Mouse (Mus musculus) lung, postnatal 25 days (tissue): Measurements from ENCODE around the gene Tlr9.

Source experiments
- DNase-seq: peaks from one replicate; pipeline ENCODE4 v3.0.0; 2022; ENCODE audit warnings: low spot score

Tlr9 gene

GRCm38 (mm10) chr9:106222261-106222851 is at the start of gene Tlr9:
Tlr9 (plus strand) TSS chr9:106222598.
- DNase-seq: no peak

DNA sequence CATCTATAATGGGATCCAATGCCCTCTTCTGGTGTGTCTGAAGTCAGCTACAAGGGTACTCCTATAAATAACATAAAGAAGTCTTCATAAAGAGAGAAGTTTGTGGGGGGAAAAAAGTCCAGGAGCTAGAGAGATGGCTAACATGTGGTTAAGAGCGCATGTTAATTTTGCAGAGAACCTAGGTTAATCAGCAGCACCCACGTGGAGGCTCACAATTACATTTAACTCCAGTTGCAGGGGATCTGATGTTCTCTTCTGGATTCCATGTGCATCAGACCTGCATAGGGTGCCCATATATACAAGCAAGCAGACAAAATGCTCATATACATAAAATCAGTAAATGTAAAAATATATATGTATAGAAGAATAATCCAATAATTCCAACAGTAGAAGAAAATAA is 49.0 kb upstream of the Tlr9 start:
- DNase-seq: no peak

DNA sequence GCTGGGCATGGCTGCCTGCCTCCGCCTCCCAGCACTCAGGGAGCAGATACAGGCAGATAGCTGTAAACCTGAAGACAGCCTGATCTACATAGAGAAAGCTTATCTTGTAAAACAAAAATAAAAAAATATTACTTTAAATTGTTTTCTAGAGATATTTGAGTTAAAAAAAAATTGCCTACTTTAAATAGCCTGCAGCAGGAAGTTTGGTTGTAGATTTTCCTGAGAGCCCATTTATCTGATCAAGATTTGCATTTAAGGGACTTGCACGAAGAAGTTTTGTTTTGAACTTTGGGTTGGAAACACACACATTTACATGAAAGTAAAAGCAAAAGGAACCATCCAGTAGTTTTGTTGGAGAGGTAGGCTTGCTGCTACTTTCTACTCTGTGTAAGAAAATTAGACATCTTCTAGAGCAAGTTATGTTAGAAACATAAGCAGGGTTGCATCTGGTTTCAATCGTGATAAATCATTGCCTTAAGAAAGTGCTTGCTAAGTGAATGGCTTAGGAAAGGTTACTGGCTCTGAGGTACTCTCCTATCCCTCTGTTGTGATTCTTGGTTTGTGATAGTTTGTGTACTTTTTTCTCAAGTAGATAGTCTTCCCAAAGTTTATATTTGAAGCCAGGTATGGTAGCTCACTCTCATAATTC is 46.7 kb upstream of the Tlr9 start:
- DNase-seq: no peak

- no peak for DNase-seq
Observed at GRCm38 (mm10) chr9:106176769-106177168, 45.6 kb upstream of the Tlr9 start.

- no peak for DNase-seq
Observed at GRCm38 (mm10) chr9:106177799-106178198, 44.6 kb upstream of the Tlr9 start.

DNA sequence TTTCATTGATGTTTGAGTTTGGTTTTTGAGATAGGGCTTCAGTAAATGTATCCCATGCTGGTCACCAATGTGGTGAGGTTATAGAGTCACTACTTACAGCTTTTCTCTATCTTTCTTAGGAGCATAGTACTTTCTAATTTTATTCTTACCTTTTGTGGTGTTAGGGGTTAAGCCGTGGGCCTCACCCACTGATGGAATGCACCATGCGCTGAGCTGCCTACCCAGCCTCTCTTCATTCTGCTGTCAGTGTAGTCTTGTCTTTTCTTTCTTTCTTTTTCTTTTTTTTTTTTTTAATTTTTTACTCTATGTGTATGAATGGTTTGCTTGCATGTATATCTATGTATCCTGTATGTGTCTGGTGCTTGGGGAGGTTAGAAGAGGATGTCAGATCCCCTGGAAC is 42.9 kb upstream of the Tlr9 start:
- DNase-seq: no peak

DNA sequence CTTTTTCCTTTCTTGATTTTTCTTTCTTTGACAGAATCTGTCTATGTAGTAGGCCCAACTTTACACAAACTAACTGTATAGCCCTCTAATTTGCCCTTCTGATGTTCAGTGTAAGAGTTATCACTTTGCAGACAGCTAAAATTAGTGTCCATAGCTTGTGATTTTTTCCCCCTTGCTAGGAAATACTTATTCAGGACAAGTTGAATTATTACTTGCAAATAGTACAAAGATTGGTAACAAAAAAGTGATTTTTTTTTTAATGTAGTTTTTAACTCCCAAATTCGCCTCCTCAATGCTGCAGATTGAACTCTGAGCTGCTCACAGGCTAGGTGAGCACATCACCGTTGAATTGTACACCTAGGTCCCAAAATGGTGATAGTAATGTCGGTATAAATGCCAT is 42.4 kb upstream of the Tlr9 start:
- DNase-seq: no peak

- no peak for DNase-seq
Observed at GRCm38 (mm10) chr9:106182146-106182545, 40.3 kb upstream of the Tlr9 start.

DNA sequence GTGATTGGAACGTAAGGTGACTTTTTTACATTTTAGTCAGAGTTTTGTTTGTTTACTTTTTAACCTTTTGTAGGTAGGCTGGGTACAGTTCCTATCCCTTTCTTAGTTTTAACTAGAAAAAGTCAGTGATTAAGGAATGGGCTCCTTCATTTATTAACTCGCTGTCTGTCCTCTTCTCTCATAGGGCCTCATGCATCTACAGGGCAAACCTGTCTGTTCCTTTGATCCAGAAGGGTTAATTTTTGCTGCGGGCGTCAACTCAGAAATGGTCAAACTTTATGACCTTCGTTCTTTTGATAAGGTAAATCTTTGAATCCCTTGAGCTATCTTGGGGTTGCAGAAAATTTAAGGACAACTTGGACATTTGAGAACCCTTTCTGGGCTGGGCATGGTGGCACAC is 38.4 kb upstream of the Tlr9 start:
- no peak for DNase-seq

- no peak for DNase-seq
Observed at GRCm38 (mm10) chr9:106191355-106191754, 31.0 kb upstream of the Tlr9 start.

GRCm38 (mm10) chr9:106192024-106192423 is 30.4 kb upstream of the Tlr9 start:
- DNase-seq: no peak

DNA sequence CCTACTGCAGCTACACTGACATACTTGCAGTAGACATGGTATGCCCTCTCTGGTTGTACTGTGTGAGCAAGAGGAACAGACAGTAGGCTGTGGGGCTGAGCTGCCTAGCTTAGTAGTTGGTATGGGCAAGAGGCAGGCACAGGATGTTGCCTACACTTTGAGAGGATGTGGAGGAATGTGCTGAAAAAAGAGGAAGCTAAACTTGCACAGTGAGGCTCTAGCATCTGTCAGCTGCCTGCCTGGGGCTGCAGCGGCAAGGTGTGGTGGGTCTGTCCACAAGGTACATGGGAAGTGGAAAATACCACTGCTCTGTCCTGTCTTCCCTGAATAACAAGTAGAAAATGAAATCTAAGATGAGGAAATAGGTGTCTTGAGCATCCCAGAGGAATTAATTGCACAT is 29.4 kb upstream of the Tlr9 start:
- no peak for DNase-seq

DNA sequence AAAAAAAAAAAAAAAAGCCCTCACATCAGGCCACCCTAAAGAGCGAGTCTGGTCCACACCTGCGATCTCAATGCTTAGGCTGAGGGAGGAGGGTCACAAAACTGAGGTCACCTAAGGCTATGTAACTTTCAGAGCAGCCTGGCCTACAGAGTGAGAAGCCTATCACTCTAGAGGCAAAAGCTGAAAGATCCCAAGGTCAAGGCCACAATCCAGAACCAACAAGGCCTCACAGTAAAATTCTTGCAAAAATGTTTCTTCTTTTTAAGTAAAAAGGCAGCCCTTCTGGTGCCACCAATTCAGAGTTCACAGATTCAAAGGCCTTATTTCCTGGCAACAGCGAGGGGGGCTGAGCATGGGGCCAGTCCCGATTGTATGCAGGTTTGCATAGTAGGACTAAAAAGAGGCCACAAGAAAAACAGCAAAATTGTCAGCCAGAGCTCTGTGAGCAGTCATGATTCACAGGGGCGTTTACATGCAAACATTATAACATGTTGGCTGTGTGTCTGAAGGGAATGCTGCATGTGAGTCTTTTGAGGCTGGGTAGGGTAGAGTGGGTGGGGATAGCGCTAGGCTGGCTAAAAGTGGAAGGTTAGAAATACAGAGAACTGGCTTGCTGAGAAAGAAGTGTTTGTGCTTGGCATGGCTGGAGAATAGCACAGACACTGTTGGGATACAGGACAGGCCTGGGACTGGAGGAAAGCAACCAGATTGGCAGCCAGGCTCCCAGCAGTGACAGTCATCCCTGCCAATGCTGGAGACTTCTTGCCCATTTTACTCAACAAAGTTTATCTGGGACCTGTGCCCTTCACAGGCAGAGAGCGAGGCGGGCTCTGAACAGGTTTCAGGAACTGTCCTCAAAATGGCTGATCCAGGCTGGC is 28.2 kb upstream of the Tlr9 start:
- no peak for DNase-seq

DNA sequence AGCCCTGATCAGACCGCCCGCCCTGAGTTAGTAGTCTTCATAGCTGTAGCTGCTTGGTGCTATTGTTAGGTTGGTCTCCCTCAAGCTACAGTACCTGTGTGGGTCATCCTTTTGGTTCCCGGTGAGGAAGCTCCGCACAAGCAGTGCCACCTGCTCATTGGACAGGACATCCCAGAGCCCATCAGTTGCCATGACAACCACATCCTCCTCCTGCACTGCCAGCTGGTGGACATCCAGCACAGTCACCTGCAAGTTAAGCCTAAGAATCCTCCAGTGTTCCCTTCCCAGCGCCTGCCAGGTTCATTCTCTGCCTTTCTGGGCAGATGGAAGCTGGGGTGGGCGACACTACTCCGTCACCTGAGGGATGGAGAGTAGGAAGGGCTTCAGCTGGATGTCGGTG is 26.7 kb upstream of the Tlr9 start:
- no peak for DNase-seq

DNA sequence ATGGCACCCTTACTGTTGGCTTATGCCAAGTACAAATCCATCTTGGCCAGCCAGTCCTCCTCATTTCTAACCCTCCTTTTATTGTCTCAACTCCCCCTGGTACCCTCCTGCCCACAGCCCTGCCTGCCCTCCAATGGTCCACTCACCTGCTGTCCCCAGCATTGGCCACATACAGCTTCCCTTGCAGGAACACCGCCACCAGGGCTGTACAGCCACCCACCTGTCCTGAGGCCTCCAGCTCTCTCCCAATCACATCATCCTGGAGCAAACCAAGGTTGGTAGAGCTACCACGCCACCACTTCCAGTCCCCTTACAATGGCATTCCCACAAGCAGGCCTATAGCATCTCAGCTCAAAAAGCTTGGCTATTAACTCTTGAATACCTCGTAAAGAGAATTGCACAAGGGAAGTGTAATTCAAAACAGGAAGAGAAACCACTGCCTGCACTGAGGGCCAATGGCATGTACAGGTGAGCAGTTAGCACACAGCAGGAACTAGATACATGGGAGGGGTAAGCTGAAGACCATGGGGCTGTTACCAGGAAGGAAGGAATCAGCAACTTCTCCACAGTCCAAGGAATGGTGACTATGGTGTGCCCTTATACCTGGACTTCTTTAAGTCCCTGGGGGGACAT is 25.2 kb upstream of the Tlr9 start:
- no peak for DNase-seq

- no peak for DNase-seq
Observed at GRCm38 (mm10) chr9:106197732-106198131, 24.7 kb upstream of the Tlr9 start.

- DNase-seq: peak; percentile 82
Observed at GRCm38 (mm10) chr9:106198962-106199458, 23.4 kb upstream of the Tlr9 start.

GRCm38 (mm10) chr9:106199535-106200272 is 22.7 kb upstream of the Tlr9 start, which contains the start of gene Ppm1m:
Ppm1m (minus strand) TSS chr9:106199746.
- DNase-seq: no peak

DNA sequence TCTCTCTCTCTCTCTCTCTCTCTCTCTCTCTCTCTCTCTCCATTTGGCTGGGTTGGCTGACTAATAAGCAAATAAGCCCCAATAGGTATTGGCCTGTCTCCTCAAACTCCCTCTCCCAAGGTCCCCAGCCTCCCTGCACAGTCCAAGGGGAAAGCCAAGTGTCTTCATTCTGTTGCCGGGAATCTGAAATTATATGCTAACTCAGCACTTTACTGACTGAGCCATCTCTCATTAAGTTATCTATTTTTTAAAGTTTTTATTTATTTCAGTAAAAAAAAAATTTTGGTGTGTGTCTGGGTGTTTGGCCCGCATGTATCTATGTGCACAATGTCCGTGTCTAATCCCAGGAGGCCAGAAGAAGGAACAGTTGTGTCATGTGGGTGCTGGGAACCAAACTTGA is 20.5 kb upstream of the Tlr9 start:
- no peak for DNase-seq

- DNase-seq: peak; percentile 92
Observed at GRCm38 (mm10) chr9:106202819-106203636, 19.4 kb upstream of the Tlr9 start, which contains the start of gene Twf2. Twf2 (plus strand) TSS chr9:106203108.
